Mouse (Mus musculus) neural tube, embryonic 13.5 days (tissue): ENCODE data around the gene Hs1bp3. TPM values are rescaled to one million over a fixed set of nuclear protein-coding genes. Genes with fewer than 3 reads are reported as not detected.

Experiments used
- ATAC-seq: fragments of 200-750 bp; cut with Nextera tagmentation; 2 replicates; pipeline ENCODE4 v1.8.0; 2017; ENCODE audit warnings: low read depth, mild to moderate bottlenecking, moderate TSS enrichment, moderate library complexity
- H3K27ac ChIP-seq: fragments of 300-500 bp; sonication (generic); replicated peaks from 2 replicates; pipeline ENCODE4 v1.5.1; 2015; ENCODE audit warnings: moderate library complexity, mild to moderate bottlenecking, inconsistent platforms
- H3K27me3 ChIP-seq: fragments of 300-500 bp; sonication (generic); 2 replicates; pipeline ENCODE4 v1.6.1; 2015; ENCODE audit warnings: mild to moderate bottlenecking, inconsistent platforms
- H3K36me3 ChIP-seq: fragments of 300-500 bp; sonication (generic); 2 replicates; pipeline ENCODE4 v1.6.1; 2015; ENCODE audit warnings: mild to moderate bottlenecking, inconsistent platforms
- H3K4me1 ChIP-seq: fragments of 300-500 bp; sonication (generic); replicated peaks from 2 replicates; pipeline ENCODE4 v1.6.1; 2015; ENCODE audit warnings: inconsistent platforms
- H3K4me2 ChIP-seq: fragments of 300-500 bp; sonication (generic); 2 replicates; pipeline ENCODE4 v1.6.1; 2015; ENCODE audit warnings: inconsistent platforms, mild to moderate bottlenecking, moderate library complexity
- H3K4me3 ChIP-seq: fragments of 300-500 bp; sonication (generic); 2 replicates; pipeline ENCODE4 v1.5.1; 2015; ENCODE audit warnings: mild to moderate bottlenecking, inconsistent platforms
- H3K9ac ChIP-seq: fragments of 300-500 bp; sonication (generic); 2 replicates; pipeline ENCODE4 v1.6.1; 2015; ENCODE audit warnings: moderate library complexity, mild to moderate bottlenecking, inconsistent platforms
- H3K9me3 ChIP-seq: fragments of 300-500 bp; sonication (generic); 2 replicates; pipeline ENCODE4 v1.6.1; 2016; ENCODE audit warnings: inconsistent platforms
- WGBS: fragments of 180-500 bp; shearing (Covaris S2); methylation state at CpG from one replicate; pipeline ENCODE4 v1.1.7; 2015; 5-methylcytosine and 5-hydroxymethylcytosine counted together
- polyA plus RNA-seq: library from polyadenylated mRNA; unstranded; fragments of >200 nt; fragmentation: Nextera tagmentation; extraction: Ambion mirVana; gene quantifications from 2 replicates; pipeline ENCODE4 v1.2.1, GENCODE M21; 2015

Gene Hs1bp3
- polyA plus RNA-seq, 1 experiment from 2014 or later, result 11.3 TPM

GRCm38 (mm10) chr12:8306432-8306831, 6.8 kb upstream of the Hs1bp3 start:
- Histone ChIP-seq H3K4me1 (peaks cover 19% of the 10 kb centered on the region), H3K9ac (0 out of 2 replicates have a peak overlapping the region, but pooled peaks have one; percentile 46), H3K27ac (no peak overlapping the region), H3K4me3 (no peak overlapping the region), H3K36me3 (no peaks in the 10 kb centered on the region), H3K27me3 (peaks cover 66% of the 10 kb centered on the region), H3K9me3 (no peaks in the 10 kb centered on the region), H3K4me2 (no peak overlapping the region)
- ATAC-seq, result peak; percentile 37; the same call in 1 of the 2 replicates
- 2% methylated on average over 5 of the region's 5 CpGs for WGBS

- Histone ChIP-seq H3K36me3 (no peaks in the 10 kb centered on the region), H3K27me3 (peaks cover 66% of the 10 kb centered on the region), H3K27ac (no peak overlapping the region), H3K9me3 (no peaks in the 10 kb centered on the region), H3K4me2 (no peak overlapping the region), H3K4me3 (no peak overlapping the region), H3K4me1 (peaks cover 14% of the 10 kb centered on the region), H3K9ac (no peak overlapping the region)
- 60% methylated on average over 1 of the region's 1 CpGs for WGBS
- ATAC-seq, result no peak
Observed at GRCm38 (mm10) chr12:8306910-8307309, 6.3 kb upstream of the Hs1bp3 start.

- Histone ChIP-seq H3K27ac (no peak overlapping the region), H3K9ac (0 out of 2 replicates have a peak overlapping the region, but pooled peaks have one; percentile 28), H3K9me3 (no peaks in the 10 kb centered on the region), H3K4me2 (no peak overlapping the region), H3K4me1 (peaks cover 32% of the 10 kb centered on the region), H3K27me3 (peaks cover 29% of the 10 kb centered on the region), H3K4me3 (no peak overlapping the region), H3K36me3 (no peaks in the 10 kb centered on the region)
- ATAC-seq, result no peak
- WGBS, result 41% methylated on average over 17 of the region's 17 CpGs
Observed at GRCm38 (mm10) chr12:8310992-8311391, 2.2 kb upstream of the Hs1bp3 start.

GRCm38 (mm10) chr12:8312266-8312665, 966 bp upstream of the Hs1bp3 start:
- Histone ChIP-seq H3K4me2 (no peak overlapping the region), H3K4me3 (no peak overlapping the region), H3K4me1 (peaks cover 29% of the 10 kb centered on the region), H3K27me3 (peaks cover 22% of the 10 kb centered on the region), H3K9ac (no peak overlapping the region), H3K9me3 (no peaks in the 10 kb centered on the region), H3K36me3 (no peaks in the 10 kb centered on the region), H3K27ac (no peak overlapping the region)
- 87% methylated on average over 4 of the region's 4 CpGs for WGBS
- ATAC-seq, result no peak

GRCm38 (mm10) chr12:8313773-8314172, 541 bp downstream of the Hs1bp3 start:
- ATAC-seq, result peak; percentile 51
- H3K4me1 ChIP-seq, result peaks cover 29% of the 10 kb centered on the region
- peaks cover 11% of the 10 kb centered on the region for H3K36me3 ChIP-seq
- H3K9me3 ChIP-seq, result no peaks in the 10 kb centered on the region
- H3K4me3 ChIP-seq, result peak overlapping the region; percentile 50
- peak overlapping the region; percentile 82 for H3K4me2 ChIP-seq
- H3K9ac ChIP-seq, result peak overlapping the region; percentile 70
- WGBS, result 21% methylated on average over 12 of the region's 12 CpGs
- H3K27ac ChIP-seq, result no peak overlapping the region
- peaks cover 22% of the 10 kb centered on the region for H3K27me3 ChIP-seq

- no peak overlapping the region for H3K9ac ChIP-seq
- H3K4me2 ChIP-seq, result no peak overlapping the region
- H3K4me3 ChIP-seq, result no peak overlapping the region
- peaks cover 21% of the 10 kb centered on the region for H3K36me3 ChIP-seq
- no peak overlapping the region for H3K27ac ChIP-seq
- ATAC-seq, result no peak
- H3K9me3 ChIP-seq, result no peaks in the 10 kb centered on the region
- H3K4me1 ChIP-seq, result peaks cover 34% of the 10 kb centered on the region
- WGBS, result 86% methylated on average over 5 of the region's 5 CpGs
- H3K27me3 ChIP-seq, result peaks cover 6% of the 10 kb centered on the region
Observed at GRCm38 (mm10) chr12:8316541-8316940, 3.3 kb downstream of the Hs1bp3 start.

GRCm38 (mm10) chr12:8320084-8320713, 7.0 kb downstream of the Hs1bp3 start:
- ATAC-seq, result 0 out of 2 replicates have a peak, but pooled peaks have one; percentile 7
- H3K27ac ChIP-seq, result no peak overlapping the region
- H3K4me1 ChIP-seq, result peaks cover 15% of the 10 kb centered on the region; the same call in 1 of the 2 replicates
- no peaks in the 10 kb centered on the region for H3K27me3 ChIP-seq
- no peaks in the 10 kb centered on the region for H3K9me3 ChIP-seq
- WGBS, result 42% methylated on average over 5 of the region's 5 CpGs
- no peak overlapping the region for H3K4me3 ChIP-seq
- no peak overlapping the region for H3K4me2 ChIP-seq
- no peak overlapping the region for H3K9ac ChIP-seq
- H3K36me3 ChIP-seq, result peaks cover 38% of the 10 kb centered on the region

- WGBS, result 80% methylated on average over 10 of the region's 10 CpGs
- Histone ChIP-seq H3K9ac (no peak overlapping the region), H3K4me2 (no peak overlapping the region), H3K4me1 (0 out of 2 replicates have a peak, but pooled peaks cover 9% of the 10 kb centered on the region), H3K27me3 (no peaks in the 10 kb centered on the region), H3K36me3 (peaks cover 38% of the 10 kb centered on the region), H3K9me3 (no peaks in the 10 kb centered on the region), H3K27ac (no peak overlapping the region), H3K4me3 (no peak overlapping the region)
- no peak for ATAC-seq
Observed at GRCm38 (mm10) chr12:8321506-8321905, 8.3 kb downstream of the Hs1bp3 start.

- H3K4me3 ChIP-seq, result no peak overlapping the region
- no peak overlapping the region for H3K27ac ChIP-seq
- H3K27me3 ChIP-seq, result no peaks in the 10 kb centered on the region
- no peak overlapping the region for H3K9ac ChIP-seq
- no peaks in the 10 kb centered on the region for H3K9me3 ChIP-seq
- peaks cover 23% of the 10 kb centered on the region for H3K4me1 ChIP-seq
- 90% methylated on average over 10 of the region's 10 CpGs for WGBS
- no peak overlapping the region for H3K4me2 ChIP-seq
- ATAC-seq, result no peak
- H3K36me3 ChIP-seq, result peaks cover 31% of the 10 kb centered on the region
Observed at GRCm38 (mm10) chr12:8324086-8324485, 10.9 kb downstream of the Hs1bp3 start.

GRCm38 (mm10) chr12:8325245-8325942, 12.2 kb downstream of the Hs1bp3 start:
- H3K4me1 ChIP-seq, result peaks cover 23% of the 10 kb centered on the region
- H3K27me3 ChIP-seq, result no peaks in the 10 kb centered on the region
- no peak overlapping the region for H3K9ac ChIP-seq
- 90% methylated on average over 13 of the region's 13 CpGs for WGBS
- no peak for ATAC-seq
- no peak overlapping the region for H3K27ac ChIP-seq
- peaks cover 31% of the 10 kb centered on the region for H3K36me3 ChIP-seq
- no peak overlapping the region for H3K4me3 ChIP-seq
- no peak overlapping the region for H3K4me2 ChIP-seq
- no peaks in the 10 kb centered on the region for H3K9me3 ChIP-seq

GRCm38 (mm10) chr12:8325943-8326522, 12.8 kb downstream of the Hs1bp3 start:
- no peaks in the 10 kb centered on the region for H3K27me3 ChIP-seq
- no peaks in the 10 kb centered on the region for H3K9me3 ChIP-seq
- H3K4me3 ChIP-seq, result no peak overlapping the region
- no peak for ATAC-seq
- 0 out of 2 replicates have a peak overlapping the region, but pooled peaks have one; percentile 0 for H3K27ac ChIP-seq
- peaks cover 34% of the 10 kb centered on the region for H3K36me3 ChIP-seq
- peaks cover 19% of the 10 kb centered on the region for H3K4me1 ChIP-seq
- 82% methylated on average over 17 of the region's 17 CpGs for WGBS
- no peak overlapping the region for H3K9ac ChIP-seq
- H3K4me2 ChIP-seq, result no peak overlapping the region
